Mouse (Mus musculus) hindbrain, embryonic 14.5 days (tissue): ENCODE measurements around the gene C2cd4c. TPM values are rescaled to one million over a fixed set of nuclear protein-coding genes. Genes with fewer than 3 reads are reported as not detected.

Source experiments
- ATAC-seq: fragments of 200-750 bp; cut with Nextera tagmentation; 2 replicates; pipeline ENCODE4 v1.8.0; 2017; ENCODE audit warnings: moderate number of reproducible peaks, mild to moderate bottlenecking, moderate TSS enrichment, moderate library complexity; ENCODE audit not compliant: low FRiP score
- DNase-seq: peaks from one replicate; pipeline ENCODE4 v3.0.0-alpha.2; 2015; ENCODE audit warnings: low spot score
- H3K27ac ChIP-seq: fragments of 300-500 bp; sonication (generic); 2 replicates; pipeline ENCODE4 v1.5.1; 2014; ENCODE audit warnings: mild to moderate bottlenecking, moderate library complexity
- H3K27me3 ChIP-seq: fragments of 300-500 bp; sonication (generic); 2 replicates; pipeline ENCODE4 v1.6.1; 2014; ENCODE audit warnings: mild to moderate bottlenecking, low read length, mixed read lengths; ENCODE audit not compliant: control insufficient read depth, insufficient read depth
- H3K36me3 ChIP-seq: fragments of 300-500 bp; sonication (generic); replicated peaks from 2 replicates; pipeline ENCODE4 v1.6.1; 2014; ENCODE audit not compliant: control insufficient read depth, insufficient read depth
- H3K4me1 ChIP-seq: fragments of 300-500 bp; sonication (generic); replicated peaks from 2 replicates; pipeline ENCODE4 v1.6.1; 2014; ENCODE audit warnings: antibody characterized with exemption, low read length, mixed read lengths; ENCODE audit not compliant: control insufficient read depth, insufficient read depth
- H3K4me2 ChIP-seq: fragments of 300-500 bp; sonication (generic); replicated peaks from 2 replicates; pipeline ENCODE4 v1.6.1; 2014; ENCODE audit warnings: mild to moderate bottlenecking, moderate library complexity
- H3K4me3 ChIP-seq: fragments of 300-500 bp; sonication (generic); replicated peaks from 2 replicates; pipeline ENCODE4 v1.5.1; 2014; ENCODE audit warnings: mild to moderate bottlenecking, low read length
- H3K9ac ChIP-seq: fragments of 300-500 bp; sonication (generic); 2 replicates; pipeline ENCODE4 v1.6.1; 2014
- H3K9me3 ChIP-seq: fragments of 300-500 bp; sonication (generic); 2 replicates; pipeline ENCODE4 v1.6.1; 2016; ENCODE audit warnings: low read length; ENCODE audit not compliant: control insufficient read depth
- WGBS: fragments of 180-500 bp; shearing (Covaris S2); extraction: QIAGEN DNeasy Blood & Tissue Kit; methylation state at CpG from one replicate; pipeline ENCODE4 v1.1.7; 2014; 5-methylcytosine and 5-hydroxymethylcytosine counted together
- polyA plus RNA-seq: library from polyadenylated mRNA; unstranded; fragments of >200 nt; fragmentation: Nextera tagmentation; extraction: Ambion mirVana; gene quantifications from 2 replicates; pipeline ENCODE4 v1.2.1, GENCODE M21; 2014

C2cd4c gene
- 0.99 and 1.2 TPM in 2 replicates for polyA plus RNA-seq

GRCm38 (mm10) chr10:79613578-79614304, at the start of gene C2cd4c:
C2cd4c (minus strand) TSS chr10:79614025.
- peak within 1 kb of the TSS; percentile 90 for H3K4me2 ChIP-seq
- H3K4me1 ChIP-seq = peaks cover 20% of the 10 kb centered on the region
- no peaks in the 10 kb centered on the region for H3K36me3 ChIP-seq
- peak within 1 kb of the TSS; percentile 71 for H3K9ac ChIP-seq
- ATAC-seq (peak; percentile 89), DNase-seq (peak; percentile 78)
- WGBS = under 1% methylated on average over 60 of the region's 60 CpGs
- H3K4me3 ChIP-seq = peak within 1 kb of the TSS; percentile 56
- H3K27ac ChIP-seq = no peak within 1 kb of the TSS
- H3K9me3 ChIP-seq = no peaks in the 10 kb centered on the region
- H3K27me3 ChIP-seq = peaks cover 20% of the 10 kb centered on the region

- Histone ChIP-seq H3K27ac (no peak overlapping the region), H3K9me3 (no peaks in the 10 kb centered on the region), H3K36me3 (no peaks in the 10 kb centered on the region), H3K4me2 (no peak overlapping the region), H3K4me3 (no peak overlapping the region), H3K4me1 (no peaks in the 10 kb centered on the region), H3K27me3 (no peaks in the 10 kb centered on the region), H3K9ac (no peak overlapping the region)
- ATAC-seq (no peak), DNase-seq (no peak)
- 41% methylated on average over 3 of the region's 3 CpGs for WGBS
Measured at GRCm38 (mm10) chr10:79661861-79662260, 48.0 kb upstream of the C2cd4c start.

GRCm38 (mm10) chr10:79660298-79660697, 46.5 kb upstream of the C2cd4c start:
- ATAC-seq (no peak), DNase-seq (no peak)
- Histone ChIP-seq H3K4me3 (no peak overlapping the region), H3K27me3 (no peaks in the 10 kb centered on the region), H3K36me3 (no peaks in the 10 kb centered on the region), H3K4me2 (no peak overlapping the region), H3K27ac (no peak overlapping the region), H3K9ac (no peak overlapping the region), H3K4me1 (no peaks in the 10 kb centered on the region), H3K9me3 (no peaks in the 10 kb centered on the region)
- 77% methylated on average over 2 of the region's 2 CpGs for WGBS

- Histone ChIP-seq H3K36me3 (no peaks in the 10 kb centered on the region), H3K9me3 (no peaks in the 10 kb centered on the region), H3K9ac (no peak overlapping the region), H3K4me3 (no peak overlapping the region), H3K4me1 (peaks cover 5% of the 10 kb centered on the region), H3K4me2 (no peak overlapping the region), H3K27ac (no peak overlapping the region), H3K27me3 (no peaks in the 10 kb centered on the region)
- no peak for ATAC-seq
- DNase-seq = no peak
- 23% methylated on average over 4 of the region's 4 CpGs for WGBS
Measured at GRCm38 (mm10) chr10:79658829-79659228, 45.0 kb upstream of the C2cd4c start.

- WGBS = 5% methylated on average over 1 of the region's 1 CpGs
- H3K36me3 ChIP-seq = no peaks in the 10 kb centered on the region
- H3K4me1 ChIP-seq = peaks cover 5% of the 10 kb centered on the region
- H3K4me3 ChIP-seq = no peak overlapping the region
- peak; percentile 53 for DNase-seq
- H3K27ac ChIP-seq = peak overlapping the region; percentile 64
- H3K9me3 ChIP-seq = no peaks in the 10 kb centered on the region
- H3K27me3 ChIP-seq = no peaks in the 10 kb centered on the region
- no peak overlapping the region for H3K4me2 ChIP-seq
- H3K9ac ChIP-seq = no peak overlapping the region
- ATAC-seq = peak; percentile 86
Measured at GRCm38 (mm10) chr10:79654946-79655395, 41.1 kb upstream of the C2cd4c start.

GRCm38 (mm10) chr10:79652789-79653188, 39.0 kb upstream of the C2cd4c start:
- Histone ChIP-seq H3K27me3 (no peaks in the 10 kb centered on the region), H3K4me1 (peaks cover 5% of the 10 kb centered on the region), H3K27ac (no peak overlapping the region), H3K4me3 (no peak overlapping the region), H3K9ac (no peak overlapping the region), H3K36me3 (no peaks in the 10 kb centered on the region), H3K9me3 (no peaks in the 10 kb centered on the region), H3K4me2 (no peak overlapping the region)
- DNase-seq = no peak
- no peak for ATAC-seq
- WGBS = 82% methylated on average over 7 of the region's 7 CpGs

GRCm38 (mm10) chr10:79649070-79649751, 35.4 kb upstream of the C2cd4c start:
- Histone ChIP-seq H3K4me2 (no peak overlapping the region), H3K9ac (no peak overlapping the region), H3K4me1 (peaks cover 2% of the 10 kb centered on the region), H3K27me3 (no peaks in the 10 kb centered on the region), H3K36me3 (no peaks in the 10 kb centered on the region), H3K27ac (no peak overlapping the region), H3K4me3 (no peak overlapping the region), H3K9me3 (no peaks in the 10 kb centered on the region)
- peak; percentile 75; the same call in 1 of the 2 replicates for ATAC-seq
- peak; percentile 89 for DNase-seq
- 33% methylated on average over 7 of the region's 7 CpGs for WGBS

GRCm38 (mm10) chr10:79645711-79646110, 31.9 kb upstream of the C2cd4c start, which contains the start of gene Odf3l2:
Odf3l2 (minus strand) TSS chr10:79645738.
- no peak within 1 kb of the TSS for H3K9ac ChIP-seq
- no peaks in the 10 kb centered on the region for H3K27me3 ChIP-seq
- H3K9me3 ChIP-seq = no peaks in the 10 kb centered on the region
- no peaks in the 10 kb centered on the region for H3K4me1 ChIP-seq
- DNase-seq (no peak), ATAC-seq (no peak)
- no peak within 1 kb of the TSS for H3K27ac ChIP-seq
- H3K36me3 ChIP-seq = no peaks in the 10 kb centered on the region
- 82% methylated on average over 8 of the region's 8 CpGs for WGBS
- H3K4me2 ChIP-seq = no peak within 1 kb of the TSS
- H3K4me3 ChIP-seq = no peak within 1 kb of the TSS

GRCm38 (mm10) chr10:79638486-79639204, 24.8 kb upstream of the C2cd4c start:
- peak overlapping the region; percentile 95 for H3K27ac ChIP-seq
- peak overlapping the region; percentile 97; the same call in 1 of the 2 replicates for H3K9ac ChIP-seq
- DNase-seq (no peak), ATAC-seq (peak; percentile 4; the same call in 1 of the 2 replicates)
- H3K4me2 ChIP-seq = peak overlapping the region; percentile 85
- WGBS = 3% methylated on average over 23 of the region's 23 CpGs
- no peaks in the 10 kb centered on the region for H3K9me3 ChIP-seq
- no peaks in the 10 kb centered on the region for H3K27me3 ChIP-seq
- H3K4me3 ChIP-seq = peak overlapping the region; percentile 88
- H3K36me3 ChIP-seq = no peaks in the 10 kb centered on the region
- H3K4me1 ChIP-seq = peaks cover 10% of the 10 kb centered on the region
